Mouse (Mus musculus): Measurements from ENCODE around the gene Crbn. TPM values are rescaled to one million over a fixed set of nuclear protein-coding genes. Genes with fewer than 3 reads are reported as not detected.

Crbn gene
- polyA plus RNA-seq, 1 experiment, result 7.7 TPM

DNA sequence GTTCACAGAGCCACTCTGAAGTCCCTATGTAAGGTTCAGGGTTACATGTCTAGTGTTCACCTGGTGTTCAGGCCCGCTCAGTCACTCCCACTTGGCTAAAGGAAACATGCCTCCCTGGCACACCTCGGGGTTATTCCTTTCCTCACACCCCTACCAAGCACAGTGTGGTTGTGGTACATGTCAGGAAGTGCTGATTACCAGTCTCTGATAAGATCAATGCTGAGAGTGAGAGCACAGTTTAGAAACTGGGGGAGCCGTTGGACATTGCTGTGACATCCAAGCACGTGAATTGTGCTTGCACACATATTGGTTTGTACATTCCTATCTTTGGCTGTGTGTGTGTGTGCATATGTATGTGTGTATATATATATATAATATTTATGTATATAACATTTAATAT, 67.3 kb downstream of the Crbn start:
- H3K4me1 ChIP-seq (ENCODE audit: control insufficient read depth, insufficient read depth, insufficient read length), result peaks cover 8% of the 10 kb centered on the region
- TF ChIP-seq POLR2A (IDR thresholded peaks at IDR 0.05; ENCODE audit: low read depth, low read length) (no peak), CTCF (IDR thresholded peaks at IDR 0.05; ENCODE audit: extremely low read depth, insufficient read depth, insufficient read length, insufficient replicate concordance) (no peak)
- H3K4me3 ChIP-seq (ENCODE audit: extremely low read depth, insufficient read depth, insufficient read length), result no peak overlapping the region
- 41% methylated on average over 4 of the region's 4 CpGs for WGBS
- DNase-seq (ENCODE audit: low read depth in 1 of 2, low spot score in 2 of 2), result no peak
- no peaks in the 10 kb centered on the region for H3K27me3 ChIP-seq (ENCODE audit: control insufficient read depth, insufficient read depth, low read length)
- no peak overlapping the region for H3K27ac ChIP-seq (ENCODE audit: insufficient read depth, low read length)
- no peaks in the 10 kb centered on the region for H3K36me3 ChIP-seq (ENCODE audit: control insufficient read depth, insufficient read depth, low read length)

Other genes with a start within 250 kb of the Crbn start
- gene Il5ra, start 51.0 kb downstream of the Crbn start, polyA plus RNA-seq (2012; rRNA removed), result 0.79 and 1.1 TPM in 2 replicates
- gene Trnt1, start 31.0 kb downstream of the Crbn start, polyA plus RNA-seq (2012; rRNA removed), result 9.0 and 10.5 TPM in 2 replicates